Mouse (Mus musculus) gastrocnemius, postnatal 36 days (tissue): ENCODE results near the gene Smcp. TPM values are rescaled to one million over a fixed set of nuclear protein-coding genes. Genes with fewer than 3 reads are reported as not detected.

ENCODE experiments used
- DNase-seq, 2 experiments: peaks; one replicate each; pipeline ENCODE4 v3.0.0; 2022
- intact Hi-C: fragments of 180-260 bp; cut with DNase I; formaldehyde crosslinking; loops from one replicate; pipeline ENCODE4 v1.15.1; 2025
- long read RNA-seq, 2 experiments: library from polyadenylated mRNA; stranded (forward); transcript quantifications; one replicate each; pipeline ENCODE4 v2.0.0; 2021
- total RNA-seq, 2 experiments: library from RNA; stranded (reverse); gene quantifications; 2 replicates each; pipeline ENCODE4 v1.2.3; 2021

The Smcp gene
- total RNA-seq, result not detected
- long read RNA-seq, experiment 1, result 0 reads
- long read RNA-seq, experiment 2, result 0 reads

DNA sequence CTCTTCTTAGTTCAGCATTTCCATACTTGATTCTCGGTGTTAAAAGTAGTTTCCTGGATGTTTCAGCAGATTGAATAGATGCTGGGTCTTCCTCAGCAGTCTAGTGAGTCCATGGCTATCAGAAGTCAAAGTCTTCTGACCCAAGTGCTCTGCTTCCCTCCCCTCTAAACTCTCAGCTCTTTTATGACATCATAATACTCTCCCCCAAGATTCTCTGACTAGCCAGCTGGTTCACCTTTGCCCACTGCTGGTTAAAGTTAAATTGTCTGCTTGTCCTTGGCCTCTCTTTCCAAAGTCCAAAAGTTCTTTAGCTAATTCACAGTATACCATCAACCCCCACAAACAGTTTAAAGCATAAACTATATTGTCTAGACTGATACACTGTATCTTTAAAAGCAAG lies at the start of gene Smcp:
Gene Smcp, minus strand, starts transcription at position 140 of the 400 bp plus-strand sequence.
- intact Hi-C loops, result no loop called here
- no peak for DNase-seq

DNA sequence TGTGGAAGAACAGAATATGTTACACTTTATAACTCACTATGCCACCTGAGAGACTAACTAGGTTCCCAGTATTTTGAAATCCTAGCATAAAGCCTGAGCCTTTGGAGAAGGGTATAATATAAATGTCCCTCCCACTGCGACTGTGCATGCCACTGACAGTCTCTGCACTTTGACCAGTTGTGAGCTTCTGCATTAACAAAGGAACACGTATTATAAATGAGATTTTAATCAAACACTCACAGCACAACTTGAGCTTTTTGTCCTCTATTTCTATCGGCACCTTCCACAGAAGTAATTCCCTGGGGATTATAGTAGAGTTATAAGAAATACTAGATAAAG lies 49.8 kb upstream of the Smcp start:
- no peak for DNase-seq
- intact Hi-C loops, result no loop called here

DNA sequence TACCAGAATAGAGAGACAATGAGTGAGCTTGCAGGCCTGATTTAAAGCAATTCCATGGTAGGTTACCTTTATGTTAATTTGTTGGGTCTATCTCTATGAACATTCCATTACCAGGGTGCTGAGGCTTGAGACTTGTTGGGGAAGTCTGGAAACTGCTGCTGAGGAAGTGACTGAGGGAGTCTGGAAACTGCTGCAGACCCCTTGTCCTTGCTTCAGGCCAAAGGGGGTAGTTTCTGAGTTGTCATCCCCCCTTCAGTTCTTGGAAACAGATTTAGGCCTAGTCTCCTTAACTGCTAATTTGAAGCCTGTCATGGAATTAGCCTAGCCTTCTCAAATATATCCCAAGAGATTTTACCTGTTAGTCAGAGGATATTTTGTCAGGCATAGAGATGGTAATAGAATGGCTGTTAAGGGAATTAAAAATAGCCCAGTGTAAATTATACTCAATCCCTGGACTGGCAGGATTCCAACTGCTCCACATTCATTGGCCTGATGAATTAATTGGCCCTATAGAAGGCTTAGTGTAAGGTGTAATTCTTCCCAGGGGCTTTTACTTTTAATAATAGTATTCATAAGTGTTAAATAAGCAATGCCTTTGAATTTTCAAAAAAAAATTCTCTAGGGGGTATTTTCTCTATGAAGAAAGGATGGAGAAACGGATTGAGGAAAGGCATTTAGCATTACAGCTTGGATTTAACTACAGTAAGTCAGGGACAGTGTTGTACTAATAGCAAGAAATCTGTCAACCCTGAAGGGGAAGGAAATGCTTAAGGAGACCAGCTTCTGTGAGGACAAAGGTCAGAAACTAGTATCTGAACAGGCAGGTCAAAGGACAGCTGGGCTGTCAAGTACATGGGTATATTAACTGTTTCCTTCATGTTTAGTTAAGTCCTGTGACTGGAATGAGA lies 49.2 kb upstream of the Smcp start:
- DNase-seq, result no peak
- intact Hi-C loops, result no loop called here

DNA sequence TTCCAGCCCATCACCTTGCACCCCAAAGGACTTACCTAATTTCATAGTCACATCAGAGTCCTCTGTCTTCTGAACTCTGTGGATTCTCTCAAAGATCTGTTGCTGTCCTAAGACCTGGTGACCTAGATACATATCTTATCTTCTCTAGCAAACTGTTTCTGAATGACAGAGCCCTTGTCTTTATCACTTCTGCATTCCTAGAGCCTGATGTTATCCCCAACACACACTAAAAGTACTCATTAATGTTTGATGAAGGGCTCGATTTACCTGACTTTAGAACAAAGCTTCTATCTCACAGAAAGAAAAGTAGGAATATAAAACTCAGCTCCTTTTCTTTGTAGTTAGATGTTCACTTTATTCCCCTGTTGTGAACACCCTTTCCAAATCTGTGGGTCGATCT lies 32.8 kb upstream of the Smcp start, which contains the start of gene Lce6a:
Gene Lce6a, minus strand, starts transcription at position 101 of the 400 bp plus-strand sequence.
- intact Hi-C loops, result loop anchor here (5.0 kb wide), 1 partner anchor 311 kb away; the partner anchor contains the start of gene Lce3b
- no peak for DNase-seq

DNA sequence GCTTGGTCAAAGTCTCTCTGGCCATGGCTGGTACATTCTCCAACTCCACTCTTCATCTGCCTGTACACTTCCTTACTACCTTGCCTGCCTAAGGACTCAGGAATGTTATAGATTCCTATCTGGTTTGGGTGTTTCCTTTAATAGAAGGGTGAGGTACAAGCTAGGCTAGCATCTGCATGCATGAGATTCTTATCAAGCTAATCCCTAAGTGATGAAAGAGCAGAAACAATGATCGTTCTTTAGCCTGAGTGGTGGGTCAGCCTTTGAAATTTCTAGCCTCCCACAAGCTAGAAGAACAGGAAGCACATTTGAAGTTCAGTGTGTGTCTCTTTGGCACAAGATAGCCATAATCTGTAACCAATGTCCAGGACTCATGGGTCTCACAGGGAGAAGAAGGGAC lies 21.0 kb upstream of the Smcp start:
- no peak for DNase-seq
- intact Hi-C loops, result no loop called here

DNA sequence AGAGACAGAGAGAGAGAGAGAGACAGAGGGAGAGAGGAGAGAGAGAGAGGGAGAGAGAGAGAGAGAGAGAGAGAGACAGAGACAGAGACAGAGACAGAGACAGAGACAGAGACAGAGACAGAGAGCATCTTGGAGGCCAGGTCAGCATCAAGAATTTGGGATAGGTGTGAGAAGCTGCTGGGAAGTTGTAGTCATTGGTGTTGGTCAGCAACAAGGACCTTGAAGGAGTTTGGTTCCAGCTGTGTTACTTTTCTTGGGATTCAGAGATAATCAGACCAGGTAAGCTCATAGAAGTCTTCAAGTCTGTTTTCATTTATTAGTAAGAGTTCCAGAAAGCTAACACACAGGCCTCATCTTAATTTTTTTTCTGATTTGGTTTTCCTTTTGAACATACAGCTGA lies 18.6 kb upstream of the Smcp start, which contains the start of gene 2210017I01Rik:
Gene 2210017I01Rik, minus strand, starts transcription at position 101 of the 400 bp plus-strand sequence.
- no peak for DNase-seq
- intact Hi-C loops, result no loop called here

DNA sequence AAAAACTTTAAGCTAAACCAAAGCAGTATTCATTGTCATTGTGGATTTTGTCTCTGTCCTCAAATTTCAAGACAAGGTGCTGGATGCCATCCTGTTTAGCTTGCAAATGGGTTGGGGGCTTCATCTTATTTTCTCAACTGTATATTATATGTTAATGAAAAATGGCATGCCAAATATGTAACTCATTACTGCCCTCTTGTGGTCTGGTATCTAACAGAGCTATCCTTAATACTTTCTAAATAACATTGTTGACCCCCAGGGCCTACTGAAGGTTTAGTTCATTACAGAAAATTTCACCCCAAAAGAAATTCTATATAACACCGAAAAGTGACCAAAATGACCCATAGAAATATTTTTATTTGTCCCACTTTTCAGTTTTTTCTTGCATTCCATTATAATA lies 13.4 kb upstream of the Smcp start:
- DNase-seq, result no peak
- intact Hi-C loops, result no loop called here

DNA sequence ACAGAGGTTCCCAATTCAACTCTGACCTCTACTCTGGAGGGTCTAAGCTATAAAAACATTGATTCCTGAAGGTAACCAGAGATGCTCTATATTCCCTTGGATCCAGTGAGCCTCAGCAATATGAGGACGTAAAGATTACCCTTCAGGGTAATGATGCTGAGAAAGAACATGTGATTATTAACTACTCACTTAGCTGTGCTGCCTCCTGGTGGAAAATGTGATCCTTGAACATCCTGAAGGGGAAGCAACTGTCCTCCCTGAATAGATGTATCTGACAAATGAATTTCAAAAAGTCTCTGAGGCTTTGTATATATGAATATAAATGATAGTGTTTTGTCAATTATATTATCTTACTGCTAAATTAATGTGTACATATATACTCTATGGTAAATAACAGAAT lies 11.7 kb upstream of the Smcp start:
- no peak for DNase-seq
- intact Hi-C loops, result no loop called here

DNA sequence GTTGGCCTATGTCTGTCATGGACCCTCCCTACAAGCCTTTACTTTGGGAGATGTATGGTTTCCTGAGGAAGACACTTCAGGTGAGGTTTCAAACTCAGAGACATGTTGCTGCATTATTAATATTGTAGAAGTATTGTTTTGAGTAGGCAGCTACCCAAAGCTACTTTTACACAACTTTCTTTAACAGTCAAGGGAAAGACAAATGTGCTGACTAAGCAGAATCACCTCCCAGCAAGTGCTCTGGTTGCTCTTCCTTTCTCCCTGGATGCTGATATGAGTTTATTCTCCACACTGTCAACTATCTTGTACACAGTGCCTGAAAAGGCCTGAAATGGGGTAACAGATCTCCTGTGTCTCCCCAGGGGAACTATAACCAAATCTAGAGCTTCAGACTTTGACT lies 11.2 kb upstream of the Smcp start:
- intact Hi-C loops, result no loop called here
- DNase-seq, result no peak

DNA sequence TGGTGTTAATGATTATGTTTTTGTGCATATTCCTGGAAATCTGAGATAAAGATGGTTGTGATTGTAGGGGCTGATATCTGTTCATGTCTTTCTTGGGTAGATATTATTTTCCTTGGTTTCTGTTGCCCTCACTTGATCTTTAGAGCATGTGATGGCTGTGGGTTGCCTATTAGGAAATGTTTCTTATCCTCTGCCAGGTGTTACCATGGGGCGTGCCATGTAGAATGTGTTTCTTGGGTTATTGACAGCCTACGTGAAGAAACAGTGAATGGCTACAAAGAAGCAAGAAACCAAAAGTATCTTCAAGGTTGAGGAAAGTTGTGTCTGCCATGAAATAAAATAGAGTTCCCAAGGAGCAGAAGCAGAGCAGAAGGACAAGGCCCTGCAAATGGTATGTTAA lies 9.6 kb upstream of the Smcp start:
- no peak for DNase-seq
- intact Hi-C loops, result no loop called here

DNA sequence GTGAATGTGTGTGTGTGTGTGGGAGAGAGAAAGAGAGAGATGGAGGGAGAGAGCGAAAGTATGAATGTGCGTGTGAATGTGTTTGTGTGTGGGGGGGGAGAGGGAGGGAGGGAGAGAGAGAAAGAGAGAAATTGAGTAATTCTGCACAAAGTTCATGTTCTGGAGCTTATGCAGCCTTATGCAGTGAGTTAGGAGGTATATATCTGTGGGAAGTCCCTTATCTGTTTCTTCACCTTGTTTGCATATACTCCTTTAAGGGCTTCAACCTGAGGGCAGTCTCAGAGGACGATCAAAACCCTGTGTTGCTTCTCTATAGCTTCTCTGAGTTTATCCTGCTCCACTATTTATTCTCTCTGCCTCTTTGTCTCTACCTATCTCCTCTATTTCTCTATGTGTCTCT lies 1.6 kb downstream of the Smcp start:
- no peak for DNase-seq

DNA sequence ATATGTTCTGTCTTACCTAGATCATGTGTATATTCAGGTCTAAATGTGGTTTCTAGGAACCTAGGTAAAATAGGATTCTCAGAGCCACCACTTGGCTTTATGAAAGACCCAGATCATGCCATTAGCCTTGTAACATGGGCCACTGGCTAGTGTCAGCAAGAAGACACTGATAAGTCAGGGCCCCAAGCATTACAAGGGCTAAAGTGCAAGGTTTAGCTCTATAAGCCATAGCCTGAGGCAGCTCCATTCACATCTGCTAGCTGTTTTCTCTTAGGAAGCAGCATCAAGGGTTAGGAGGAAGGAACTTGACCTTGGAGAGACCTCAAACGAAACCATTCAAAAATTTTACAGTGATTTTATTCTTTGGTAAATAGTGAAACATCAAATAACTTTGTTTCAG lies 3.7 kb downstream of the Smcp start:
- intact Hi-C loops, result no loop called here
- no peak for DNase-seq

More for the DNA sequence above, 1.6 kb downstream of the Smcp start:
- intact Hi-C loops, result no loop called here

DNA sequence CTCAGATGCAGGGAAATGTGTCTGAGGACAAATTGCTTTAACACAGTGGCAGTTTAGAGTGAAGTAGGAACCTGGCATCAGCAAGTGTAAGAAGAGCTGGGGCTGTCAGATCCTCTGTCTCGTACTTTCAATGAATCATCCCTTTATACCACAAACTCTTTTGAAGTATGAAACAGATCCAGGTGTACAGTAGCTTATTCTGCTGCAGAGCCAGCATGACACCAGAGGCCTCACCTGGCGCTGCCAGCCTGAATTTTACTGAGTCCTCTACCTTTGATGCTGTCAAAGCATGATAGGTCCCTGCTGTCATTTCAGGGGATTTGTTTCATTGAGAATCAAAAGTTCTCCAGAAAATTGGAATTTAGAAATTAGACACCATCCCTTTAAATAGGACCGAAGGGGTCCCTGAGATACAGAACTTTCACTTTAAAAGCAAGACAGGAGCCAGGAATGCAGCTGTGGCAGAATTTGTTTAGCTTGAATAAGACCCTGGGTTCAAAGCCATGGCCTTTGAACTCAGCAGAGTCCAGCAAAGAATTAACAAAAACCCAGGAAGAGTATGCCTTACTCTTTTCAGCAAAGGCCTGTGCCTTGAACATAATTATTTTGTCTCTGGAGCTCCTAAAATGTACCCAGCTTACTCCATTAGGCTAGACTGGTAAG lies 5.5 kb downstream of the Smcp start:
- no peak for DNase-seq
- intact Hi-C loops, result no loop called here

DNA sequence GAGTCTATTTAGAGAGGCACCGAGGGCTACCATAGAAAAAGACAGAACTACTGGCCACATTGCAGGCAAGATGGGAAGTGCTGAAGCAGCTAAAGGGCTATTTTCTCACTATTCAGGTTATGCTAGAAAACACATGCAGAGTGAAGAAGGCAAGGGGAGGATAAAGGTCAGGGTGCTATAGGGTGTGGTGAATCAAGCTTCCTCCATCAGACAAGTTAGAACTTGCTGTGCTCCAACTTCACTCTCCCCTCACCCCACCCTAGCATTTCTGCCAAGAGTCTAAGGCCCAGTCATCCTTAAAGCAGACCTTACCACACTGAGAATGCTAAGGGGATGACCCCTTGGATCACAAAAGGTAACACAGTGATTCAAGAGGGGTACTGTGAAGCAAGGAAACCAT lies 9.3 kb downstream of the Smcp start:
- intact Hi-C loops, result no loop called here
- DNase-seq, result no peak

DNA sequence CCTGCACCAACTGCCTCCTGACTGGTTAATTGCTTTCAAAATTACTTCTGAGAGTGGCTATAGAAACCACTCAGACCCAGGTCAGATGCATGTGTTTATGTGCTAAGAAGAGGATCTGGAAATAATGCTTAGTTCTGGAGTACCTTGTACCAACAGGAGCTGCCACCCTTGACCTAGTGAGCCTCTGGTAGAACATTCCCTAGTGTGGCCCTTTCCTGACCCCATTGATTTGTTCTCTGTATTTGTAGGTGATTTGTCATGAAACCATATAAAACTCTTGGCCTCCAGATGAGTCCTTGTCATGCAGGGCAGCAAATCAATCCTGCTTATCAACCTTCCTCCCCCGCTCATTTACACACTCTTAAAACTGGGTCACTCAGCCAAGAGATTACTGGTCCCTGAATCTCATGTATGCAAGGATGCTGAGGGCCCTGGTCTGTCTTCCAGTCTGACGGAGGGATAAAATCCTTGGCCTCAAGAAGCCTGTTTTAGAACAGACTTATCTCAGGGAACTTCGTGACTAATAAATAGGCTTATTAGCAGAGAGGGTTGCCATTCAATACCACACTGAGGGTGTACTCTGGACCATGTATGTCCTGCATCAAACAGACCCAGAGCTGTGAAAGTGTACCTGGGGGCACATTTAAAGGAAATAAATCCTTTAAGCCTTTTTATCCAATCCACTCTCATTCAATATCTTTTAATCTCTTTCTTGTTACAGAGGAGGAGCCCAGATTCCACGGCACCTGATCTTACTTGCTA lies 10.0 kb downstream of the Smcp start:
- intact Hi-C loops, result no loop called here
- no peak for DNase-seq

DNA sequence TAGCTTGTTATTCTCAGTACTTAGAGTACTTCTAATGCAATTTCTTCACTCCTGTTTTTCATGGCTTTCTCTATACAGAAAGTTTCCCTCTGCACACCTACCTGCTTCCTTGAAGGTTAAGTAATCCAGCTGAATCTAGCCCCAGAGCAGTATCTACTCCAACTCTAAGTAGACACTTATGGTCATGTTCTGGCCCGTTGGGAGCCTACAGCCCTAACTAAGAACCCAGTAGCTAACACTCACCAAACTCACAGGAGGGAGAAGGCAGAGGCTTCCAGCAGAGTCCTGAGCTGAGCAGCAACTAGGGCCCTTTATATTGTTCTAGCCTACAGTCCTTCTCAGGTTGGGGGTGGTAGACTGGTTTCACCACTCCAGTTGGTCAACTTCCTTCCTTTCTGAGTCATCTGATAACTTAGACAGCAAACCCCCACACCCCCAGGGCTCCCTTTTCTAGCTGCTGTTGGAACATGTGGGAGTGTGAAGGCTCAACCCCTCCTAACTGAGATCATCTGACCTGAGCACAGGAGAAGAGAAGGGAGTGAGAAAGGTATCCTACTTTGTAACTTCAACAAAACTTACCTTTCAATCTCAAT lies 15.3 kb downstream of the Smcp start, which contains the start of gene Ivl:
Gene Ivl, minus strand, starts transcription at position 287 of the 593 bp plus-strand sequence.
- intact Hi-C loops, result no loop called here
- no peak for DNase-seq

DNA sequence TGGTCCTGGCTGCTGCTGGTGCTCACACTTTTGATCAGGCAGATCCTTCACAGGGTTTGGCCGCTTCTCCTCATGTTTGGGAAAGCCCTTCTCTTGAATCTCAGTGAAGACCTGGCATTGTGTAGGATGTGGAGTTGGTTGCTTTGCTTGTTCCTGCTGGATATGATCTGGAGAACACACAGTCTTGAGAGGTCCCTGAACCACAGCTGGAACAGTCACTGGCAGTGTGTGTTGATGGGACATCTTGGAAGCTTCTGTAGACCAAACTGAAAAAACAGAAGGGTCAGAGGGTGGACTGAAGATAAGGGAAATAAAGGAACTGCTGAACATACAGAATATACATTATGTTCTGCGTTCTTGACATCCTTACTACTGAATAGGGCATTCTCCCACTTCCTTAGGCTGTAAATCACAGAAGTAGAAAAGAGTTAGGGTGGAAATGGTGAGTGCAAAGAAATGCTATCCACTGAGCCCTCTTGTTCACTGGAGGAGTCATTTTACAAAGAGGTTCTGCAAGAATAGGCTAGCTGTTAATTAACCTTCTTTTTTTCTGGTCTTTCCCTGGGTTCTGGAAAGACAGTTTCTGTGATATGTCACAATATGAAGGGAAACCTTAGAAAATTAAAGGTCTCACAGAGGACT lies 16.2 kb downstream of the Smcp start:
- intact Hi-C loops, result no loop called here
- DNase-seq, result no peak

DNA sequence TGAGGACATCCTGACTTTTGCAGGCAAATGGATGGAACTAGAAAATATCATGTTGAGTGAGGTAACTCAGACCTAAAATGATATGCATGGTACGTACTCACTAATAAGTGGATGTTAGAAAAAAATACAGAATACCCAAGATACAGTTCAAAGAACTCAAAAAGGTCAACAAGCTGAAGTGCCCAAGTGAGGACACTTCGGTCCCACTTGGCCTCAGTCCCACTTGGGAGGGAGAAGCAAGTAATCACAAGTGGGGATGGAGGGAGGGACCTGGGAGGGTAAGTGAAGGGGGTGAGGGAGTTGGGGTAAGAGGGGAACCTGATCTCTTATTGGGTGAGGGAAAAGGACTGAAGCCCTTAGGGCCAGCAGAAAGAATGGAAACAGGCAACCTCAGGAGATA lies 20.0 kb downstream of the Smcp start:
- no peak for DNase-seq
- intact Hi-C loops, result no loop called here

DNA sequence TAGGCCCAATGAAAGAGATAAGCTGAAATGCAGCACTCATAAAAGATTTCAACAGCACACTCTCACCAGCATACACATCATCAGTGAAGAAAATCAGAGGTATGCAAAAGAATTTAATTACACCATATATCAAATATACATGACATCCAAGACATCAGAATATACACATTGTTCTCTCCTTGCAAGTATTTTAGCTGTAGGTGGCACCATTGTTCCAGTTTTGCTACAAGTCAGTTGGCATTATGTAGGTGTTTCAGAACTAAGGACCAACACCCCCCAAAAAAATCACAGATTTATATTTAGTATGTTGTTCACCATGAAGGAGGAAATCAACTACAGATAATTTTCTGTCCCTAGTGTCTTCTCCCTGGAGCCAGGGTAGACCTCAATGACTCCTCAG lies 23.4 kb downstream of the Smcp start:
- intact Hi-C loops, result no loop called here
- no peak for DNase-seq

DNA sequence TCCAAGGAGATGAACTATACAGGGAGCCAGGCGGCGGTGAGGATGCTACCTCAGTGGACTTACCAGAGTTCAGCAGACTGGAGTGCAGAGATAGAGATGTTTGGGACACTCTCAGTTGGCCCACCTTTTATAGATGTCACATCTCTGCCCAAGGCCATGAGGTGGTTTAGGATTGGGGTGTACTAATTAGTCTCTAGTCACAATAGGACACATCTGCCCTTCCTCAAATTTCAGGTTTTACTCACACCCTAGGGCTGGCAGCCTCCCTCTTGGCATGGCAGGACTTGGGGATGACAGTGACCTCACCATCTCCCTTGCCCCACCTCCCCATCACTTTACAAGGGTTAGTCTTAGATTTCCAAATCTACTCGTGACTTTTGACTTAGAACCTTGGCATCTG lies 54.4 kb downstream of the Smcp start, which contains the start of gene 2310046K23Rik:
Gene 2310046K23Rik, minus strand, starts transcription at position 101 of the 400 bp plus-strand sequence.
- intact Hi-C loops, result no loop called here
- no peak for DNase-seq
